Mouse (Mus musculus) testis, adult 2 months (tissue): ENCODE results near the gene Rprd1b. TPM values are rescaled to one million over a fixed set of nuclear protein-coding genes. Genes with fewer than 3 reads are reported as not detected.

Source experiments
- H3K27ac ChIP-seq: fragments of 200-500 bp; 2 replicates; pipeline ENCODE4 v1.5.1; 2012; ENCODE audit warnings: low read depth, low read length; ENCODE audit not compliant: control insufficient read depth, insufficient read depth
- H3K27me3 ChIP-seq: fragments of 200-500 bp; 2 replicates; pipeline ENCODE4 v1.6.1; 2012; ENCODE audit warnings: mild to moderate bottlenecking, low read length, moderate library complexity; ENCODE audit not compliant: control insufficient read depth, insufficient read depth
- H3K36me3 ChIP-seq: fragments of 200-500 bp; 2 replicates; pipeline ENCODE4 v1.6.1; 2012; ENCODE audit warnings: mild to moderate bottlenecking, low read length; ENCODE audit not compliant: control insufficient read depth, insufficient read depth
- H3K4me1 ChIP-seq: fragments of 200-500 bp; 2 replicates; pipeline ENCODE4 v1.6.1; 2012; ENCODE audit warnings: low read length; ENCODE audit not compliant: control insufficient read depth, insufficient read depth
- H3K4me3 ChIP-seq: fragments of 200-500 bp; 2 replicates; pipeline ENCODE4 v1.5.1; 2012; ENCODE audit warnings: low read depth, mild to moderate bottlenecking, low read length, moderate library complexity, mixed read lengths; ENCODE audit not compliant: control insufficient read depth
- CTCF ChIP-seq: fragments of 200-500 bp; IDR thresholded peaks from 2 replicates; pipeline ENCODE4 v1.5.1; 2012; ENCODE audit warnings: low read depth, mild to moderate bottlenecking, inconsistent platforms, low read length, moderate library complexity; ENCODE audit not compliant: control insufficient read depth, insufficient read depth, insufficient replicate concordance
- POLR2A ChIP-seq: fragments of 200-500 bp; IDR thresholded peaks from 2 replicates; pipeline ENCODE4 v1.6.1; 2012; ENCODE audit warnings: low read depth, mild to moderate bottlenecking, inconsistent platforms, low read length, moderate library complexity; ENCODE audit not compliant: control insufficient read depth
- polyA plus RNA-seq: library from polyadenylated mRNA; depleted of rRNA; stranded (reverse); fragments of >200 nt; gene quantifications from 2 replicates; pipeline ENCODE4 v1.2.3, GENCODE M21; 2012

The Rprd1b gene
- polyA plus RNA-seq, 1 experiment = 7.3 TPM

- Histone ChIP-seq H3K4me1 (no peaks in the 10 kb centered on the region; the same call in 1 of the 2 replicates), H3K27me3 (no peaks in the 10 kb centered on the region), H3K27ac (peak within 1 kb of the TSS; percentile 33; the same call in 1 of the 2 replicates), H3K36me3 (no peaks in the 10 kb centered on the region), H3K4me3 (peak within 1 kb of the TSS; percentile 54)
- TF ChIP-seq POLR2A = peak; percentile 56
- TF ChIP-seq CTCF = peak; percentile 68
Measured at GRCm38 (mm10) chr2:158146223-158146622, 117.9 kb downstream of the Rprd1b start, which contains the start of gene Tgm2. Tgm2 (minus strand) TSS chr2:158146436.

DNA sequence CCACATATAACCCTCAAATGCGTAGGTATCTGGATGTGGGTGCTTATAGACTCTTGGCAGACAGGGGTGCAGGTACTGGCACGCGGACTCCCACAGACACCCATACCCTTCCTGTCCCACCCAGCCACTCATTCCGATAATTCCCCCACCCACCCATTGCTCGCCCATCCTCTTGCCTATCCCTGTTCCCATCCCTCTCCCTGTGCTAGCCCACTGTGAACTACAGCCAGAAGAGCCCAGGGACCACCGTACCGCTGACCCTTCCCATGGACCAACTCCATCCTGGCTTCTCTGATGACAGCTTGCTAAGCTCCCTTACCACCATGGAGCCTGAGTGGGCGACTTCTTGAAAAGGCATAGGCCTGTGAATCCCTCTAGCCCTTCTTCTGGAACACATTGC is 118.7 kb downstream of the Rprd1b start:
- no peak overlapping the region for H3K27ac ChIP-seq
- H3K4me1 ChIP-seq = no peaks in the 10 kb centered on the region; the same call in 1 of the 2 replicates
- TF ChIP-seq CTCF (no peak), POLR2A (no peak)
- H3K27me3 ChIP-seq = no peaks in the 10 kb centered on the region
- H3K36me3 ChIP-seq = no peaks in the 10 kb centered on the region
- H3K4me3 ChIP-seq = no peak overlapping the region

DNA sequence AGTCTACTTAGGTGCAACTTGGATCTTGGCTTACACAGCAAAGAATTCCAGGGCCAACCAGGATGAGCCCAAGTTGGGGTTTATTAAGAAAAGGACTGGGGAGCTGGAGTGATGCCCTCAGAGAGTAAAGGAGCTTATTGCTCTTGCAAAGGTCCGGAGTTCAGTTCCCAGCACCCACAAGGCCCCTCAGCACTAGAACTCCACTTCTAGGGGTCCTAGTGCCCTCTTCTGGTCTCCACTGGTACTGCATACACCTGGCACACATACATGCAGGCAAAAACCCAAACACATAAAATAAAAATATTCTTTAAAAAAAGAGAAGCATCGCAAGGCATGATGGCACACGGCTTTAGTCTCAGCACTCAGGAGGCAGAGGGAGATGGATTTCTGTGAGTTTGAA is 122.8 kb downstream of the Rprd1b start:
- H3K36me3 ChIP-seq = no peaks in the 10 kb centered on the region
- peak; percentile 50; the same call in 1 of the 2 replicates for TF ChIP-seq CTCF
- no peak for TF ChIP-seq POLR2A
- no peak overlapping the region for H3K27ac ChIP-seq
- H3K4me3 ChIP-seq = no peak overlapping the region
- H3K4me1 ChIP-seq = peaks cover 5% of the 10 kb centered on the region
- peaks cover 2% of the 10 kb centered on the region; the same call in 1 of the 2 replicates for H3K27me3 ChIP-seq

- peaks cover 2% of the 10 kb centered on the region; the same call in 1 of the 2 replicates for H3K27me3 ChIP-seq
- H3K27ac ChIP-seq = no peak overlapping the region
- peaks cover 5% of the 10 kb centered on the region for H3K4me1 ChIP-seq
- no peak for TF ChIP-seq POLR2A
- no peak for TF ChIP-seq CTCF
- H3K36me3 ChIP-seq = no peaks in the 10 kb centered on the region
- no peak overlapping the region for H3K4me3 ChIP-seq
Measured at GRCm38 (mm10) chr2:158152685-158153309, 124.5 kb downstream of the Rprd1b start.

DNA sequence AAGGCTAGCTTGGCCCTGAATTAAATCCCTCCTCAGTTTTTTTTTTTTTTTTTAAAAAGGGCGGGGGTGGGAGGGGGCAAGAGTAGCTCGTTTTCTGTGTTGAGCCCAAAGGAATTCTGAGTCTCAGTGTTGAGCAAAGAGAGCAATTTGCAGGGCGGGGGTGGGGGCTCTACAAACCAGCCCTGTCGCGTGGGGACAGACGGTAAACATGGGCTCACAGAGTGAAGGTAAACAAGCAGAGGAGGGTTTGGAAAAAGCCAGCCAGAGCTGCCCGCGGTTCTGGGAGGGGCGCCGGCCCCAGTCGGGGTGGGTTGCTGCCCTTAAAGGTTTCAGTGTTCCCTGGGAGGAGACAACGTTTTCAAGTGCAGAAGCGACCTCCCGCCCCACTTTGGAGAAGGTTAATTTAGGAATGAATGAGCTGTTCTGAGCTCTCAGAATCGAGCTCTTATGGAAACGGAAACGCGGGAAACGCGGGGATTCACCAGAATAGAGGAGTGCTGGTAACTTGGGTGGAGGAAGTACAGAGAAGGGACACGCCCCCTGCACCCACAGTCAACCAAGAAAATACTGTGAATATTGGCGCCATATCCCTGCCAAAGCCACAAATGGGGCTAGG is 125.5 kb downstream of the Rprd1b start:
- peak overlapping the region; percentile 35 for H3K4me3 ChIP-seq
- H3K36me3 ChIP-seq = no peaks in the 10 kb centered on the region
- TF ChIP-seq CTCF = no peak
- TF ChIP-seq POLR2A = no peak
- no peak overlapping the region for H3K27ac ChIP-seq
- peaks cover 2% of the 10 kb centered on the region; the same call in 1 of the 2 replicates for H3K27me3 ChIP-seq
- H3K4me1 ChIP-seq = peaks cover 5% of the 10 kb centered on the region

DNA sequence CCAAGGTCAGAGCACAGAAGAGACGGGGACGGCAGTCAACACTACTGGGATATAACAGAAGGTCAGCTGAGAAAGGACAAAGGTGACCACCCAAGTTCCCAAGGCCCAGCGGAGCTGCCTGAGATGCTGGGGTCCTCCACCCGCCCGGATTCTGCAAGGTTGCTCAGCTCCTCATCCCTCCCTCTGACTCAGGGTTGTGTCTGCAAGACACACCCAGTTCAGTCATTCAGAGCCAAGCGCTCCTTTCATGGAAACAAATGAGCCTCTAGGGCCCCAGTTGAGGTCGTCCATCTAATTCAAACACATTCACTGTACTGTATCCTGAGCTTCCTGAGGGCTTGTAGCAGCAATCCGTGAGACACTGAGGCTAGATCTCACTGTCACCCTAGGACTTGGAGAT is 126.3 kb downstream of the Rprd1b start:
- H3K27ac ChIP-seq = no peak overlapping the region
- no peak overlapping the region for H3K4me3 ChIP-seq
- TF ChIP-seq POLR2A = no peak
- no peak for TF ChIP-seq CTCF
- peaks cover 7% of the 10 kb centered on the region for H3K4me1 ChIP-seq
- H3K36me3 ChIP-seq = no peaks in the 10 kb centered on the region
- peaks cover 2% of the 10 kb centered on the region; the same call in 1 of the 2 replicates for H3K27me3 ChIP-seq

DNA sequence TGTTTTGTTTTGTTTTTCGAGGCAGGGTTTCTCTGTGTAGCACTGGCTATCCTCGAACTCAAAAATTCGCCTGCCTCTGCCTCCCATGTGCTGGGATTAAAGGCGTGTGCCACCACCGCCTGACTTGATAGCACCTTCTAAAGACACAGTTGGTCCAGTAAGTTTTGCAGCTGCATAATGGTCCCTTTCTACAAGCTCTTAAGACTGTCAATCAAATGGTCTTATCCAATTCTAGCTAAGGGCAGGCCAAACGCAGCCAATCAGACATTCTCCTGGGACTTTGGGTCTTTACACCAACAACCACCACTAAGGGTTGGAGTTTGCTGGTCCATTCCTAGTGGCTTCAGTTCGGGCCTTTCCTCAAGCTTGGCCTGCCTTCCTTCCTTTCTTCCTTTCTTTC is 126.8 kb downstream of the Rprd1b start:
- H3K4me1 ChIP-seq = peaks cover 7% of the 10 kb centered on the region

More for the DNA sequence above, 126.8 kb downstream of the Rprd1b start:
- Histone ChIP-seq H3K27ac (no peak overlapping the region), H3K27me3 (peaks cover 2% of the 10 kb centered on the region; the same call in 1 of the 2 replicates), H3K36me3 (no peaks in the 10 kb centered on the region), H3K4me3 (no peak overlapping the region)
- TF ChIP-seq POLR2A = no peak
- no peak for TF ChIP-seq CTCF
